Mouse (Mus musculus) activated CD4-positive, CD25-positive, alpha-beta regulatory T cell, adult 9 weeks (primary cell): ENCODE results near the gene Fbxo2. TPM values are rescaled to one million over a fixed set of nuclear protein-coding genes. Genes with fewer than 3 reads are reported as not detected.

Source experiments
- polyA plus RNA-seq: library from polyadenylated mRNA; unstranded; fragments of 100-300 nt; shearing (Covaris generic); gene quantifications from one replicate; pipeline ENCODE4 v1.2.1, GENCODE M21; 2017

Fbxo2 gene
- polyA plus RNA-seq, result not detected

DNA sequence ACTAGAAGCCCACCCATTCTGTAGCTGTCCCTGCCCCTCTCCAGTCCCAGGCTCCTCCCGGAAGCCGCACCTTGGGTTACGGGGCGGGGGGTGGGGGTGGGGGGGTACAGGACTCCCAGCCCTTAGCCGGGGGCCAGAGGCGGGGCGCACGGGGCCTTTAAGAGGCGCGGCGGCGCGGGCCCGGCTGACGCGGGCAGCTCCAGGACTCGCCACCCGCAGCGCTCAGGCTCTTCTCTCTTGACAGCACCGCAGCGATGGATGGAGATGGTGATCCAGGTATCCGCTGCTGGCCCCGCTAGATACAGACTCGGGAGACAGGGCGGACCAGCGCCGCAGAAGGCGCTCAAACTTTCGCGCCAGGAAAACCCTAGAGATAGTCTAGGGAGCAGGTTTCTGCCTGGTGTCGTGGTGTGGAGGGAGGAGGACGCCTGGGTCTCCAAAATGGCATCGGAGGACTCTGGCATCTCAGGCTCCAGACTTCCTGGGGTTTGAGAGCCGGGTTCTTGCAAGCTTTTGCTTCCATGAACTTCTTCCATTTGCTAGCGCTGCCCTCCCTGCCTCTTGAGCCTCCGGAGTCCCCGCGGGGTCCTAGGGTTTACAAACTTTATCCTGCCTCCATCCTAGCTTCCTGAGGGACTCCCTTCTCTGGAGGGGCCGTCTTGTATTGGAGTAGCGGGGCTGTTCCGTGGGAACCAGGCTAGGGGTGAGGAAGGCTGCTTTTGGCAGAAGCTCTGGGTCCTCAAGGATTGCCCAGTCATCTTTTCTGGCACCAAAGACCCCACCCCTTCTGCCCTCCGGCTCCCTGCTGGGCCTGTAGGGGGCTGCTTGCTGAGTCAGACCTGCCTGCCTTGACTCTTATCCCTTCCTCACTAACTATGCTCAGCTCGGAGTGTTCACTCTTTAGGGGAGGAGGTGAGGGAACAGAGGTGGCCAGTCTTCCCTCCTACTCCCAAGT, at the start of gene Fbxo2, which contains the start of gene Fbxo44:
Gene Fbxo2 (plus strand): TSS at position 186 of the 955 bp plus-strand sequence.
Gene Fbxo44 (minus strand): TSS at position 47 of the 955 bp plus-strand sequence.

DNA sequence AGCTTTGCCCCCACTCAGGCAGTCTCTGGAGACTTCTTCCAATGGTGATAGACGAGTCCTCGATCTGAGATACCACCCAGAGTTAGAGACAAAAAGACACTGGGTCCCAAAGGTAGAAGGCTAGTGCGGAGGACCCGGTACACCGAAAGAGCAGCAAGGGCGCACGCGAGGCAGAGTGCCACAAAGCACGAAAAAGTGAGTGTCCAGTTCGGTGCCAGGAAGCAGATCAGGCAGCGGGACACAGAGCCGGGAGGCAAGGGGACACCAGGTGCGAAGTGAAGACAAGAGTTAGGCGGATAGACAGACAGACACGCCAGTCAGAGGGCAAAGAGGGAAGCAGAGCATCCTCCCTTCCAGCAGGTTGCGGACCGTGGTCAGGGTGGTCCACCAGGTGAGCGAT, 30.3 kb upstream of the Fbxo2 start, which contains the start of gene Mad2l2:
Gene Mad2l2 (plus strand): TSS at position 252 of the 400 bp plus-strand sequence.

DNA sequence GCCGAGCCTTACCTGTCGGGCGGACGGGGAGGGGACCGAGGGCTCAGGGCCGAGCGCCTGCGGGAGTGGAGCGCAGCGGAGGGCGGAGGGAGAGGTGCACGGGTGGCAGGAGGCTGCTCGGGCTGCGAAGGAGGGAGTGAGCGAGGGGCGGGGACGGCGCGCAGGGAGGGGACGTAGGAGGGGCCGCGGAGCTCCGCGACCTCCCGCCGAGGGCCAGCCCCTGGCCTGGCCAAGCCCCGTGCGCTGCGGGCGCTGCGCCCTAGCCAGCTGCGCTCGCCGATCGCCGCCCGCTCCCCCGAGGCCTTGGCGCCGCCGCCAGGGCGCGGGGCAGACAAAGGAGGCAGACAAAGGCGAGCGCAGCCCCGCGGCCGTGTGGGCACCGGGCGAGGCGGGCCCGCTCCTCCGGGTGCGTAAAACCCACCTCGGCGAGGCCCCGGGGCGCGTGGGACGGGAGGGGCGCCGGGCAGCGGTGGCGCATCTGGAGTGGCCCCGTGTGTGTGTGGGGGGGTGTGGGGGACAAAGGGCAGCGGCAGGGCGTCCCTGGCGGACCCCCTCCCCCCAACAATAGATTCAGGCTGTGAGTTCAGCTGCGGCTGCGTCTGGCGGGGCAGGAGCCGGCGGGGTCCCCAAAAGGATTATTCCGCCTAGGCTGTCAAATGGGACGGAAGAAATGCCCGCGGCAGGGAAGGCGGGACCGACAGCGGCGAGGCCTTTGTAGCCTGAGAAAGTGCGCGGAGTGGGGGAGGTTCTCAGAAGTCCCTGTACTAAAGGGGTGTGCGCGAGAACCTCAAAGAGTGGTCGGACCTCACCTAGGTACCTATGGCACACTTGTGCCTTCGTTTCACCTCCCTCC, 29.6 kb upstream of the Fbxo2 start, which contains the start of gene Draxin:
Gene Draxin (minus strand): TSS at position 138 of the 853 bp plus-strand sequence.

DNA sequence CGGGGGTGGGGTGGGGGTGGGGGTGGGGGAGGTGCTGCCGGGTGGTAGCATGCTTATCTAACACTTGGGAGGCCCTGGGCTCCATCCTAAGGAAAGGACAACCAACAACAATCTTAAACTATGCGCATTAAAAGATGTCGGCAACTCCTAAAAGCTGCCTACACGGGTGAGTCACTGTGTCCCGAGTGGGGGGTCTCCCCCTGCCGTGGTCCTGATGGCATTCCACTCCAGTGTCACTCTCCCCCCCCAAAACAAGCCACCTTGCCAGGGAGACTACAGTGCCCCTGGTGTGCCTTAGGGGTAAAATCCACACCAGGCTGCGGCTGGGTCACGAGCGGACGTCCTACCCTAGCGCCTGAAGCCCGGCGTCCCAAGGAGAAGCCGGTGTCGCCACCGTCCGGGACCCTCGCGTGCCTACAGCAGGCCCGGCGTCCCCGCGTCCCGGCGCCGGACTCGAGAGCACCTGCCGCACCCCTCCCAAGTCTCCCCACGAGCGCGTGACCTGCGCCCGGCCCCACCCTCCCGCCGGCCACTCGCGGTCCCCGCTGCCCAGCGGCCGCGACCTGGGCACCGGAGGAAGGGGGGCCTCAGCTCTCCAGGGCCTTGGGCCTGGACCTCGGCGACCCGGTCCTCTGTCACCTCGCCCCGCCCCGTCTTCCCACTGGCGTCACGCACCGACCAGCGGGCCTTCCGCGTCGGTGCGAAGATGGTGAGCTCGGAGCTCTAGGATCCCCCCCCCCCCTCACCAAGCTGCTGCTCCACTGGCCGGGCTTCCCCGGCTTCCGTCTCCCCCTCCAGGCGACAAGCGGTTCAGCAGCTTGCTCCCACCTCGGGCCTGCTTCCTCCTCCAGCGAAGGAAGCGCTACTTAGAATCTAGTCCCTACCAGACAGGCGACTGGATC, 8.9 kb upstream of the Fbxo2 start, which contains the start of gene Fbxo6:
Gene Fbxo6 (minus strand): TSS at position 874 of the 902 bp plus-strand sequence.

Other genes starting within 250 kb of the Fbxo2 start
- gene Plod1, start 223.9 kb upstream of the Fbxo2 start, polyA plus RNA-seq, result 10.1 TPM
- gene 2510039O18Rik, start 219.7 kb upstream of the Fbxo2 start, polyA plus RNA-seq, result 2.8 TPM
- not detected for gene Nppb, start 174.8 kb upstream of the Fbxo2 start, polyA plus RNA-seq
- gene Nppa, start 159.9 kb upstream of the Fbxo2 start, polyA plus RNA-seq, result not detected
- 7.8 TPM for gene Clcn6, start 121.8 kb upstream of the Fbxo2 start, polyA plus RNA-seq
- 23.0 TPM for gene Mthfr, start 121.5 kb upstream of the Fbxo2 start, polyA plus RNA-seq
- 26.2 TPM for gene Agtrap, start 72.6 kb upstream of the Fbxo2 start, polyA plus RNA-seq
- 44.0 TPM for gene Mad2l2, start 30.2 kb upstream of the Fbxo2 start, polyA plus RNA-seq
- not detected for gene Draxin, start 29.9 kb upstream of the Fbxo2 start, polyA plus RNA-seq
- gene Fbxo6, start 8.5 kb upstream of the Fbxo2 start, polyA plus RNA-seq, result 45.7 TPM
- 3.1 TPM for gene Fbxo44, start 139 bp upstream of the Fbxo2 start, polyA plus RNA-seq
- gene Disp3, start 127.3 kb downstream of the Fbxo2 start, polyA plus RNA-seq, result not detected